Mouse (Mus musculus) gastrocnemius, adult 18-20 months (tissue): ENCODE data around the gene Nat8f6. TPM values are rescaled to one million over a fixed set of nuclear protein-coding genes. Genes with fewer than 3 reads are reported as not detected.

ENCODE experiments used
- microRNA-seq: library from miRNA; unstranded; fragments of <30 nt; microRNA quantifications from one replicate; pipeline ENCODE4 v1.2.0, GENCODE M21; 2021
- total RNA-seq, 2 experiments: library from RNA; stranded (reverse); gene quantifications; 2 replicates each; pipeline ENCODE4 v1.2.3; 2021

Gene Nat8f6
- total RNA-seq, 2 experiments from 2014 or later, result not detected

Small RNAs within 50 kb of the gene (microRNA-seq; reads per million reads assigned to microRNA genes)
- gene Mir6375, result not detected

Other genes with a start within 250 kb of the Nat8f6 start
- gene Alms1, start 233.4 kb downstream of the Nat8f6 start, total RNA-seq, result under 1 TPM; 0.48 to 0.50 TPM
- not detected for gene Nat8f7, start 107.7 kb downstream of the Nat8f6 start, total RNA-seq
- gene Nat8f3, start 55.2 kb downstream of the Nat8f6 start, total RNA-seq, result under 1 TPM in 1 of 2 experiments, not detected in 1; 0.23 TPM
- gene Nat8f5, start within 50 bp of the Nat8f6 start, total RNA-seq, result not detected
- not detected for gene Nat8, start 11.1 kb upstream of the Nat8f6 start, total RNA-seq
- under 1 TPM in 1 of 2 experiments, not detected in 1; 0.17 TPM for gene Nat8f2, start 48.2 kb upstream of the Nat8f6 start, total RNA-seq
- gene Nat8f4, start 83.9 kb upstream of the Nat8f6 start, total RNA-seq, result under 1 TPM; 0.21 to 0.31 TPM
- gene Tprkb, start 90.9 kb upstream of the Nat8f6 start, total RNA-seq, result 10 to 100 TPM; 15.5 to 16.3 TPM
- gene Nat8f1, start 94.7 kb upstream of the Nat8f6 start, total RNA-seq, result 1 to 10 TPM; 1.4 to 1.8 TPM
- gene Dusp11, start 140.7 kb upstream of the Nat8f6 start, total RNA-seq, result 10 to 100 TPM; 24.0 to 27.7 TPM
- not detected for gene Figla, start 195.2 kb upstream of the Nat8f6 start, total RNA-seq
- not detected for gene Add2, start 207.7 kb upstream of the Nat8f6 start, total RNA-seq